Mouse (Mus musculus) kidney, postnatal 0 days (tissue): ENCODE results near the gene Gfap. TPM values are rescaled to one million over a fixed set of nuclear protein-coding genes. Genes with fewer than 3 reads are reported as not detected.

Experiments used
- ATAC-seq: fragments of 200-750 bp; cut with Nextera tagmentation; replicated peaks from 2 replicates; pipeline ENCODE4 v1.8.0; 2017; ENCODE audit warnings: low read depth, moderate number of reproducible peaks, moderate TSS enrichment, moderate library complexity; ENCODE audit not compliant: low FRiP score
- DNase-seq: peaks from one replicate; pipeline ENCODE4 v3.0.0-alpha.2; 2016; ENCODE audit warnings: low spot score
- H3K27ac ChIP-seq: fragments of 300-500 bp; sonication (generic); 2 replicates; pipeline ENCODE4 v1.5.1; 2014; ENCODE audit warnings: mild to moderate bottlenecking
- H3K27me3 ChIP-seq: fragments of 300-500 bp; sonication (generic); 2 replicates; pipeline ENCODE4 v1.6.1; 2014; ENCODE audit warnings: low read length, mixed read lengths; ENCODE audit not compliant: insufficient read depth
- H3K36me3 ChIP-seq: fragments of 300-500 bp; sonication (generic); 2 replicates; pipeline ENCODE4 v1.6.1; 2014; ENCODE audit warnings: low read length, mixed read lengths; ENCODE audit not compliant: insufficient read depth
- H3K4me1 ChIP-seq: fragments of 300-500 bp; sonication (generic); replicated peaks from 2 replicates; pipeline ENCODE4 v1.6.1; 2014; ENCODE audit warnings: antibody characterized with exemption, low read length, mixed read lengths; ENCODE audit not compliant: insufficient read depth
- H3K4me2 ChIP-seq: fragments of 300-500 bp; sonication (generic); 2 replicates; pipeline ENCODE4 v1.6.1; 2014; ENCODE audit warnings: mild to moderate bottlenecking, low read length, moderate library complexity, mixed read lengths
- H3K4me3 ChIP-seq: fragments of 300-500 bp; sonication (generic); replicated peaks from 2 replicates; pipeline ENCODE4 v1.5.1; 2014; ENCODE audit warnings: low read depth, low read length
- H3K9ac ChIP-seq: fragments of 300-500 bp; sonication (generic); 2 replicates; pipeline ENCODE4 v1.6.1; 2014; ENCODE audit warnings: low read depth, low read length
- H3K9me3 ChIP-seq: fragments of 300-500 bp; sonication (generic); replicated peaks from 2 replicates; pipeline ENCODE4 v1.6.1; 2016; ENCODE audit warnings: low read length, inconsistent platforms, mixed read lengths
- CTCF ChIP-seq: IDR thresholded peaks from 2 replicates; pipeline ENCODE4 v1.5.1; 2016; ENCODE audit warnings: antibody characterized with exemption, low read depth, mild to moderate bottlenecking, moderate library complexity
- WGBS: fragments of 180-500 bp; shearing (Covaris S2); extraction: QIAGEN DNeasy Blood & Tissue Kit; methylation state at CpG from one replicate; pipeline ENCODE4 v1.1.7; 2014; 5-methylcytosine and 5-hydroxymethylcytosine counted together
- polyA plus RNA-seq: library from polyadenylated mRNA; unstranded; fragments of >200 nt; fragmentation: Nextera tagmentation; extraction: Ambion mirVana; gene quantifications from 2 replicates; pipeline ENCODE4 v1.2.1, GENCODE M21; 2015

Gene Gfap
- polyA plus RNA-seq, 1 experiment from 2014 or later: 0.33 TPM

DNA sequence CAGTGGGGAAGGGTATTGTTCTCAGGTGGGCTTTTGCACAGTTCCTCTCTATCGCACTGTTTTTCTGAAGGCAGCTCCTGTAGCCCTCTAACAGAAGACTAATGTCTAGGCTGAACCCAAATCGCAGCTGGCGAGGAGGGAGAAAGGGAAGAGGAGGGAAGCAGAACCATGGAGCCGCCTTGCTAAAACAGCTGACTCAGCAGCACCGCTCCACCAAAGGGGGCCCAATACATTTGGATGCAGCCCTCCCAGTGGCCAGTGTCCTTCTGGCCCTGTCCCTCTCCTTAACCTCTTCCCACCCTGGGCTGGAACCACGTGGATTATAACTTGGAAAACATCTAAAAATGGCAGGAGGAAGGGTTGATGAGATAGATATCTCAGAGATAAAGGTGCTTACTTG lies 40.5 kb upstream of the Gfap start:
- H3K27ac ChIP-seq: no peak overlapping the region
- DNase-seq (no peak), ATAC-seq (no peak)
- no peaks in the 10 kb centered on the region for H3K36me3 ChIP-seq
- H3K4me3 ChIP-seq: no peak overlapping the region
- H3K4me2 ChIP-seq: no peak overlapping the region
- H3K27me3 ChIP-seq: peaks cover 37% of the 10 kb centered on the region
- TF ChIP-seq CTCF: no peak
- no peak overlapping the region for H3K9ac ChIP-seq
- 51% methylated on average over 6 of the region's 6 CpGs for WGBS
- peaks cover 11% of the 10 kb centered on the region; the same call in 1 of the 2 replicates for H3K4me1 ChIP-seq
- no peaks in the 10 kb centered on the region for H3K9me3 ChIP-seq

DNA sequence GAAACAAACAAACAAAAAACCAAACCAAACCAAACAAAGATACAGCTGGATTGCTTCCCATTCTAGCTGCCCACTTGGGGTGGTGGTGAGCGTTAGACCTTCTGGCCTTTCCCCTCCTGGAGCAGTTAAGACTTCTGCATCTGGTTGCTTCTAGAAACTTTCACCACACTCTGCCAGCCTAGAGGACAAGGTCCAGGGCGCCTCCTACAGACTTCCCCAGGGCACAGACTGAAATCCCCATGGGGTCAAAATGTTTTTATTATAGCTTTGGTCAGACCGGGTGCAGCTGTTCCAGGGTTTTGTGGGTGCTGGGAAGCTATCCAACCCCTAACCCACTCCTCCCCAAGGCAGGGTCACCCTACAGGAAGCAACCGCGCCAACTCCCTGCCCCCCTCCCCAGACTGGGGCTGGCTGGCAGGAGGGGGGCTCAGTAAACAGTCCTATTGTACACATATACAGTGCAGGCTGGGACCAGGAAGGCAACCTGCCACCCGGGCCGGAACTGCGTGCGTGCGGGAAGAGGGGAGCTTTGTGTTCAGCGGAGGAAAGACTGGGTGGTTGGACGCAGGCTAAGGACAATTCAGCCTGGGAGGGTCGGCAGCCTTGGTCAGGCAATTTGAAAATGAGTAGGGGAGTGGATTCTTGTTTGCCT lies 38.4 kb upstream of the Gfap start:
- H3K9ac ChIP-seq: no peak overlapping the region
- H3K36me3 ChIP-seq: no peaks in the 10 kb centered on the region
- H3K27ac ChIP-seq: no peak overlapping the region
- H3K4me2 ChIP-seq: no peak overlapping the region
- ATAC-seq: peak; percentile 55; the same call in 1 of the 2 replicates
- H3K4me1 ChIP-seq: peaks cover 4% of the 10 kb centered on the region; the same call in 1 of the 2 replicates
- DNase-seq: no peak
- 23% methylated on average over 13 of the region's 13 CpGs for WGBS
- no peak overlapping the region for H3K4me3 ChIP-seq
- H3K9me3 ChIP-seq: no peaks in the 10 kb centered on the region
- no peak for TF ChIP-seq CTCF
- peaks cover 17% of the 10 kb centered on the region for H3K27me3 ChIP-seq

- WGBS: 68% methylated on average over 3 of the region's 3 CpGs
Observed at GRCm38 (mm10) chr11:102937529-102938182, 36.9 kb upstream of the Gfap start.

DNA sequence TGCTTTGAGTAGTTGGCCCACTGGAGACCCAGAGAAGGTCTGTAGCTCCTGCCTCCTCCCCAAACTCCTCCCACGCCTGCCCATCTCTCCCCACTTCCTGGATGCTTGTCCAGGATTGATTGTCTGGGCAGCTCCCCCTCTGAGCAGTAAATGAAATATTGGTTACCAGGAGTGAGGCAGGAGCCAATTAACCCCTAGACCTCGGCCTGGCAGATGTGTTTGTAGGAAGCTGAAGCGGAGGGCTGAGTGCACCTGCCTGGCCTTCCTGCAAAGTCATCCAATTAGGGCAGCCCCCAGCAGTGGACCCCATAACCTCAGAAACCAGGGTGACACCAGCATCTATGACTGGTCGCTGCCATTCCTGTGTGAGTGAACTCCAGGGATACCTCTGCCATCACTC lies 35.6 kb upstream of the Gfap start:
- Histone ChIP-seq H3K9ac (no peak overlapping the region), H3K4me2 (no peak overlapping the region), H3K4me1 (peaks cover 4% of the 10 kb centered on the region; the same call in 1 of the 2 replicates), H3K9me3 (no peaks in the 10 kb centered on the region), H3K27ac (no peak overlapping the region), H3K4me3 (no peak overlapping the region), H3K27me3 (0 out of 2 replicates have a peak, but pooled peaks cover 5% of the 10 kb centered on the region), H3K36me3 (no peaks in the 10 kb centered on the region)
- 22% methylated on average over 4 of the region's 4 CpGs for WGBS
- TF ChIP-seq CTCF: no peak
- DNase-seq (peak; percentile 70), ATAC-seq (peak; percentile 25; the same call in 1 of the 2 replicates)

More at GRCm38 (mm10) chr11:102937529-102938182, 36.9 kb upstream of the Gfap start:
- ATAC-seq (no peak), DNase-seq (no peak)
- H3K4me1 ChIP-seq: peaks cover 4% of the 10 kb centered on the region; the same call in 1 of the 2 replicates
- TF ChIP-seq CTCF: no peak
- no peak overlapping the region for H3K9ac ChIP-seq
- no peak overlapping the region for H3K27ac ChIP-seq
- no peaks in the 10 kb centered on the region for H3K36me3 ChIP-seq
- H3K9me3 ChIP-seq: no peaks in the 10 kb centered on the region
- no peak overlapping the region for H3K4me3 ChIP-seq
- H3K4me2 ChIP-seq: no peak overlapping the region
- peaks cover 8% of the 10 kb centered on the region; the same call in 1 of the 2 replicates for H3K27me3 ChIP-seq

GRCm38 (mm10) chr11:102930672-102931071 lies 30.0 kb upstream of the Gfap start:
- WGBS: 90% methylated on average over 10 of the region's 10 CpGs
- Histone ChIP-seq H3K36me3 (no peaks in the 10 kb centered on the region), H3K4me1 (no peaks in the 10 kb centered on the region), H3K27me3 (no peaks in the 10 kb centered on the region), H3K9me3 (no peaks in the 10 kb centered on the region), H3K9ac (no peak overlapping the region), H3K4me3 (no peak overlapping the region), H3K27ac (no peak overlapping the region), H3K4me2 (no peak overlapping the region)
- TF ChIP-seq CTCF: no peak
- DNase-seq (no peak), ATAC-seq (no peak)

- Histone ChIP-seq H3K4me1 (peaks cover 6% of the 10 kb centered on the region), H3K36me3 (no peaks in the 10 kb centered on the region), H3K9ac (peak overlapping the region; percentile 62), H3K27ac (peak overlapping the region; percentile 85), H3K9me3 (no peaks in the 10 kb centered on the region), H3K27me3 (no peaks in the 10 kb centered on the region), H3K4me3 (peak overlapping the region; percentile 72), H3K4me2 (peak overlapping the region; percentile 84)
- peak; percentile 73 for DNase-seq
- WGBS: 1% methylated on average over 10 of the region's 10 CpGs
- TF ChIP-seq CTCF: peak; percentile 59
- ATAC-seq: peak; percentile 65
Observed at GRCm38 (mm10) chr11:102925351-102925717, 24.6 kb upstream of the Gfap start.
